Mouse (Mus musculus): ENCODE data around the gene Atxn7l3.

Atxn7l3 gene

DNA sequence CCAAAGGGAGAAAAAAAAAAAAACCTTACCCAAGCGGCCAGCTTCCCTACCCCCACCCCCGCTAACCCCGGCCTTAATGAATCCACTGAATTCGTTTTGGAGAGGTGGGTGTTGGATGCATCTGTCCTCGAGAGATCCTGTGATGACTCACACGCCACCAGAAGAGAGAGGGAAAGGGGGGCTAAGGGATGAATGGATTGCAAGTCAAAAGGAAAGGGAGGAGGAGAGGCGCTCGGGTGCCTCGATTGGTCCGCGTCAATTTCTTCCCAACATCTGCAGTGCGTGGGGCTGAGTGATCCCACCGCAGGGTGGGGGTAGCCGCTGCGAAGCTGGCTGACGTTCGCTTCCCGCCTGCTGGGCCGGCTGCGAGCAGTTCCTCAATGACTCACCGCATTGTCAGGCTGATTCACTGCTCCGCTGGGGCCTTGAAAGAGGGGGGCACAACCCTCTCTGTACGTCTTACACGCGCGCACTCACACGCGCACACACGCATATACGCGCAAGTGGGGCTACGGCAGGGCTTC, 51.4 kb downstream of the Atxn7l3 start:
- ChIA-PET POLR2A (interaction anchor here in 3 of 4 experiments (0.5 to 2.4 kb wide), 33 partner anchors 9 to 280 kb away, joined by 3 to 17 read pairs (median 4); partner anchors contain the start of genes Hdac5 (in 3 of the 3), Asb16 (in 1 of the 3), G6pc3 (in 1 of the 3) and Grn (in 1 of the 3)), CTCF (interaction anchor here in 3 of 4 experiments (0.5 to 6.0 kb wide), 17 partner anchors 9 to 340 kb away, joined by 3 to 224 read pairs (median 3); partner anchors contain the start of genes Asb16 (in 1 of the 3), Hdac5 (in 1 of the 3), Tmub2 (in 1 of the 3) and Ubtf (in 1 of the 3))

DNA sequence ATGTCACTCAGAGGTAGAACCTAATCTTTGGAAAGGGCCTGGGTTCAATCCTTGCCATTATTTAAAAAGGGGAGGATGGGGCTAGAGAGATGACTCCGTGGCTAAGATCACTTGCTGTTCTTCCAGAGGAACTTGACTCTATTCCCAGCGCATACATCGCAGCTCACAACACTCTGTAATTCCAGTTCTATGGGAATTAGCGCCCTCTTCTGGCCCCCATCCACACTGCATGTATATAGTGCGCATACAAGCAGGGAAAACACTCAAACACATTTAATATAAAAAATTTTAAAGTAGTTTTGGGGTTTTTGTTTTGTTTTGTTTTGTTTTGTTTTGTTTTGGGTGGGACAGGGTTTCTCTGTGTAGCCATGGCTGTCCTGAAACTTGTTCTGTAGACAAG, 54.6 kb downstream of the Atxn7l3 start:
- CTCF ChIA-PET, result interaction anchor here (0.6 to 1.6 kb wide), 39 partner anchors 9 to 827 kb away, joined by 3 to 16 read pairs (median 4); partner anchors contain the start of genes Hdac5 (in 3 of the 4), Asb16 (in 2 of the 4), Dusp3 (in 1 of the 4) and Grn (in 1 of the 4)
- POLR2A ChIA-PET, result interaction anchor here in 2 of 4 experiments (0.7 to 1.3 kb wide), 11 partner anchors 12 to 225 kb away, joined by 3 to 9 read pairs (median 3); partner anchors contain the start of gene Hdac5 (in 1 of the 2)

DNA sequence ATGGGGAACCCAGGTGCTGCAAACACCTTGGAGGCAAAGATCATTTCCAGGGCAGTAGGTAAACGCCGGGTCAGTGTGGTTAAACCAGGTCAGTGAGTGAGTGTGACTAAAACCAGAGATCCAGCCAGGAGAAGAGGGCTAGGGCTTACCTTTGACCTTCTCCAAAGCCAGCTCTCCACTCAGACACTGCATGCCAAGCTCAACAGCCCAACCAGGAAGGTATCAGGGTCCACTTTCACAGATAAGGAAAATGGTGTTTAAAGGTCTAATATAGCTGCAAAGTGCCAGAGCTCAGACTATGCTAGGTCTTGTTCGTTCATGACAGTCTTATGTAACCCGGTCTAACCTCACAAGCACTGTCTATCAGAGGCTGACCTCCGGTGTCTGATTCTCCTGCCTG, 55.2 kb downstream of the Atxn7l3 start:
- POLR2A ChIA-PET, result interaction anchor here in 2 of 4 experiments (0.7 to 1.3 kb wide), 11 partner anchors 11 to 226 kb away, joined by 3 to 9 read pairs (median 3); partner anchors contain the start of gene Hdac5 (in 1 of the 2)
- CTCF ChIA-PET, result interaction anchor here (0.5 to 1.6 kb wide), 41 partner anchors 9 to 828 kb away, joined by 3 to 16 read pairs (median 4); partner anchors contain the start of genes Hdac5 (in 3 of the 4), Asb16 (in 2 of the 4), Dusp3 (in 1 of the 4) and Grn (in 1 of the 4)

DNA sequence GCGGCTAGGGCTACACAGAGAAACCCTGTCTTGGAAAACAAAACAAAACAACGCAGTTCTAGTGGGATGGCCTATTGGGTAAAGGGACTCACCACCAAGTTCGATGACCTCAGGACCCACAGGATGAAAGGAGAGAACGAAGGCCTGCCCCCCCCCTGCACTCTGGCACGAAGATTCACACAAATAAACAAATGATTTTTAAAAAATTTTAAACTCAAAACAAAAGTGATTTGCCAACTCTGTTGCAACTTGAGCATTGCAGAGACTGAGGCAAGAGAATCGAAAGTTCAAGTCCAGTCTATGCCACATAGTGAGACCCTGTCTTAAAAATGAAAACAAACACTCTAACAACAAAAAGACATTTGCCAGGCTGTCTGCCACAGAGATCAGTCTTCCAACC, 55.8 kb downstream of the Atxn7l3 start:
- ChIA-PET POLR2A (no interaction called here), CTCF (interaction anchor here in 2 of 4 experiments (1.1 to 1.6 kb wide), 6 partner anchors 17 to 197 kb away, joined by 3 to 10 read pairs (median 4); partner anchors contain the start of gene Asb16 (in 1 of the 2))
